Mouse (Mus musculus): ENCODE results near the gene Dtx3l. TPM values are rescaled to one million over a fixed set of nuclear protein-coding genes. Genes with fewer than 3 reads are reported as not detected.

The Dtx3l gene
- polyA plus RNA-seq, 1 experiment from 2014 or later: 48.3 TPM

DNA sequence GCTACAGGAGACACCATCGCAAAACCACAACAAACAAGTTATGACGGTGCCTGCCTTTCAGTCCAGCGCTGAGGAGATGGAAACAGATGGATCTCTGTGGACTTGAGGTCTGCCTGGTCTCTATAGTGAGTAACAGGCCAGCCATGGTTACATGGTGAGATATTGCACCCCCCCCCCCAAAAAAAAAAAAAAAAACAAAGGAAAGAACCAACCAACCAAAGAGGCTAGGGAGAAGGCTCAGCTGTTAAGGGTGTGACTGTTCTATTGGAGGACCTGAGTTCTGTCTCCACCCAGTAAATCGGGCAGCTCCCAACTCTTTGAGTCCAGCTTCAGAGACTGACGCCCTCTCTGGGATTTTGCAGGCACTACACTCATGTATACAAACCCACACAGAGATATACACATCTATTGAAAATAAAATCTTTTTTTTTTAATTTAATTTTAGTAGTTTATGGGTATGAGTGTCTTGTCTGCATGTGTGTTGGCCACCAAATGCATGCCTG is 13.7 kb upstream of the Dtx3l start:
- H3K27ac ChIP-seq: no peak overlapping the region
- peaks cover 88% of the 10 kb centered on the region for H3K79me2 ChIP-seq (ENCODE audit: inconsistent target)
- 86% methylated on average over 5 of the region's 5 CpGs for WGBS (ENCODE audit: missing documents)
- H3K4me3 ChIP-seq (ENCODE audit: inconsistent target): no peak overlapping the region
- H3K36me3 ChIP-seq (ENCODE audit: inconsistent target): peaks cover 90% of the 10 kb centered on the region

DNA sequence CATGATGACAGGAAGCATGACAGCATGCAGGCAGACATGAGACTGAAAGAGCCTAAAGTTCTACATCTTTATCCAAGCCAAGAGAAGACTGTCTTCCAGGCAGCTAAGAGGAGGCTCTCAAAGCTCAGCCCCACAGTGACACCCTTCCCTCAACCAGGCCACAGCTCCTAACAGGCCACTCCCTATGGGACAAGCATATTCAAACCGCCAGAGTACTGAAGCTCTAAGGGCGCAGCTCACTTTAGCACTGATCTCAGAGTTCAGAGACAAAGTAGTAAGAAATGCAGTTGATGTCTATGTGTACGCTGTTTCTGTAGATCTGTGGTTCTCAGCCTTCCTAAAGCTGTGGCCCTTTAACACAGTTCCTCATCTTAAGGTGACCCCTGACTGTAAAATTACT is 12.3 kb upstream of the Dtx3l start:
- Histone ChIP-seq H3K4me3 (ENCODE audit: inconsistent target) (no peak overlapping the region), H3K79me2 (ENCODE audit: inconsistent target) (peaks cover 100% of the 10 kb centered on the region), H3K27ac (no peak overlapping the region), H3K36me3 (ENCODE audit: inconsistent target) (peaks cover 93% of the 10 kb centered on the region)
- WGBS (ENCODE audit: missing documents): 95% methylated on average over 3 of the region's 3 CpGs

DNA sequence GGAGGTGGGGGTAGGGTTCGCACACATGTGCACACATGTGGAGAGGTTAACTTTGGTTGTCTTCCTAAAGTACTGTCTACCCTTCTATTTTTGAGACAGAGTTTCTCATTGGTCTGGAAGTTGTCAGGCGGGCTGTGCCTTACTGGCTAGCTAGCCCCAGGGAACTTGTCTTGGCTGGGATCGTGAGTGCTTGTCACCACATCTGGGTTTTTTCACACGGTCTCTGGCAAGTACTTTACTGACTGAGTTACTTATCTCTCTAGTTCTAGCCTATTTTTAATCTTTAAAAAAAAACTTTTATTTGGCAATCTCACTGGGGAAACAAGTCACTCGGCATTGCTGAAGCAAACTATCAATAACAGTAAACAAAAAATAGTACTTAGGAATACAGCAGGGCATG is 10.3 kb upstream of the Dtx3l start:
- Histone ChIP-seq H3K79me2 (ENCODE audit: inconsistent target) (peaks cover 100% of the 10 kb centered on the region), H3K36me3 (ENCODE audit: inconsistent target) (peaks cover 91% of the 10 kb centered on the region), H3K4me3 (ENCODE audit: inconsistent target) (no peak overlapping the region), H3K27ac (no peak overlapping the region)
- WGBS (ENCODE audit: missing documents): 96% methylated on average over 5 of the region's 5 CpGs

DNA sequence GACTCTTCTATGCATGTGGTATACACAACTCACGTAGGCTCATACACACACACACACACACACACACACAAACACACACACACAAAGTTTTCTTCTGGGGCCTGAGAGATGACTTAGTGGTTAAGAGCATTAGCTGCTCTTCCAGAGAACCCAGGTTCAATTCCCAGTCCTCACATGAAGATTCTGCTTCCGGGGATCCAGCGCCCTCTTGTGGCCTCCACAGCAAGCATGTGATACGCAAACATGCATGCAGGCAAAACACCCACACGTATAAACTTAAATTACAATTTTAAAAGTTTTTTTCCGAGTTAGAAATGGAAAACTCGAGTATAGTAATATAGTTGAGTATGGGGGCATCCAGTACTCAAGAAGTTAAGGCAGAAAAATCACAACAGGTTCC is 2.4 kb upstream of the Dtx3l start:
- Histone ChIP-seq H3K27ac (no peak overlapping the region), H3K79me2 (ENCODE audit: inconsistent target) (peaks cover 98% of the 10 kb centered on the region), H3K4me3 (ENCODE audit: inconsistent target) (no peak overlapping the region), H3K36me3 (ENCODE audit: inconsistent target) (peaks cover 54% of the 10 kb centered on the region)
- WGBS (ENCODE audit: missing documents): 85% methylated on average over 5 of the region's 7 CpGs

DNA sequence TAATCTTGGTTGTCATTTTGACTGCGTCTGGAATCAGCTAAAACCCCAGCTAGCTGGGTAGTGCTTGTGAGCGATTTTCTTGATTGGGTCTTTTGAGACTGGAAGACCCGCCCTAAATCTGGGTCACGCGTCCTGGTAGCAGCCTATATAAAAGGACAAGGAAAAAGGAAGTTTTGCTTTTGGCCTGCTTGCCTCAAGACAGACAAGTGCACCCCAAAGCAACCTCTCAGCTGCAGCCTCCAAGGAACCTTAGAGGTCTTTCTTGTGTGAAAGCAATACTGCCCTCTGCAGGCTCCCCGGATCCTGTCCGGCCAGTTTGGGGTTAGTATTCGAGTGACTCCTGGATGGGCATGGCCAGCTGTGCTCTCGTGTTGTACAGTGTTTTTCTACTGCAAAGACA is 739 bp upstream of the Dtx3l start:
- Histone ChIP-seq H3K4me3 (ENCODE audit: inconsistent target) (peak overlapping the region; percentile 98), H3K79me2 (ENCODE audit: inconsistent target) (peaks cover 98% of the 10 kb centered on the region), H3K27ac (peak overlapping the region; percentile 91), H3K36me3 (ENCODE audit: inconsistent target) (peaks cover 56% of the 10 kb centered on the region)
- 0% methylated on average over 9 of the region's 9 CpGs for WGBS (ENCODE audit: missing documents)

DNA sequence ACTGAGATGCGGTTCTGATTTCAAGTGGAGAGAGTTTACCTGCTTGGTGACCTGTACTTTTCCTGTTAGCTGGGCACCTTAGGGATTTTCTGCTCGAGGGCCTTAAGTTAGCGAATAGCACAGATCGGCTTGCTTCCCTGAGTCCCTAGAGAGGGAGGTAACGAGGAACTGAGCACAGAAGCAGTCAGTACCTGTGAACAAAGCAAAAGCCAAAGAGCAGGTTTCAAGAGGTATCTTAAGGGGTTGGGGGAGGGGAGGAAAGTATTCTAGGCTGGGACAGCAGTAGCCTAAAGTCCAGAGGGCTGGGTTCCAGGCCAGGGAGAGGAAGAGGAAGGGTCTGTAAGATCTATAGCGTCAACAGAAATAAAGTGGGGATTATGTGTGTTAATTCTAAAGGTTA is 310 bp upstream of the Dtx3l start:
- Histone ChIP-seq H3K4me3 (ENCODE audit: inconsistent target) (peak overlapping the region; percentile 98), H3K79me2 (ENCODE audit: inconsistent target) (peaks cover 98% of the 10 kb centered on the region), H3K36me3 (ENCODE audit: inconsistent target) (peaks cover 56% of the 10 kb centered on the region), H3K27ac (peak overlapping the region; percentile 91)
- WGBS (ENCODE audit: missing documents): 0% methylated on average over 6 of the region's 6 CpGs

DNA sequence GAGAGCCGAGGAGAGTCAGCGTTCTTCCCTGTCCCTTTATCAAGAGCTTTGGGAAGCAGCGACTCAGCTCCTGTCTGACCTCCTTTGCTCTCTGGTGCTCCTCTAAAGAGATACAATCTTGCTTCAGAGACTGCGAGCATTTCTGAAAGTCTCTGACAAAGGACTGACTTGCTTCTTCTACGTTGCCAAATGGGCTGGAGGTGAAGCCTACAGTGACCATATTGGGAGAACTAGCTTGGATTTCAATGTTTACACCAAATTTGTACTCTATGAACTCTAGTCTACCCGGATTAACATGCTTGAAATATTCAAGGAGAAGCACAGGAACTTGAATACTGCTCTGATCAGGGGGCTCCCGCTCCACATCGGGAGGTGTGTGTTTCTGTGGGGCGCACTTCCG is 5.8 kb downstream of the Dtx3l start:
- WGBS (ENCODE audit: missing documents): 96% methylated on average over 9 of the region's 10 CpGs
- Histone ChIP-seq H3K36me3 (ENCODE audit: inconsistent target) (peaks cover 80% of the 10 kb centered on the region), H3K79me2 (ENCODE audit: inconsistent target) (peaks cover 81% of the 10 kb centered on the region), H3K27ac (no peak overlapping the region), H3K4me3 (ENCODE audit: inconsistent target) (no peak overlapping the region)

DNA sequence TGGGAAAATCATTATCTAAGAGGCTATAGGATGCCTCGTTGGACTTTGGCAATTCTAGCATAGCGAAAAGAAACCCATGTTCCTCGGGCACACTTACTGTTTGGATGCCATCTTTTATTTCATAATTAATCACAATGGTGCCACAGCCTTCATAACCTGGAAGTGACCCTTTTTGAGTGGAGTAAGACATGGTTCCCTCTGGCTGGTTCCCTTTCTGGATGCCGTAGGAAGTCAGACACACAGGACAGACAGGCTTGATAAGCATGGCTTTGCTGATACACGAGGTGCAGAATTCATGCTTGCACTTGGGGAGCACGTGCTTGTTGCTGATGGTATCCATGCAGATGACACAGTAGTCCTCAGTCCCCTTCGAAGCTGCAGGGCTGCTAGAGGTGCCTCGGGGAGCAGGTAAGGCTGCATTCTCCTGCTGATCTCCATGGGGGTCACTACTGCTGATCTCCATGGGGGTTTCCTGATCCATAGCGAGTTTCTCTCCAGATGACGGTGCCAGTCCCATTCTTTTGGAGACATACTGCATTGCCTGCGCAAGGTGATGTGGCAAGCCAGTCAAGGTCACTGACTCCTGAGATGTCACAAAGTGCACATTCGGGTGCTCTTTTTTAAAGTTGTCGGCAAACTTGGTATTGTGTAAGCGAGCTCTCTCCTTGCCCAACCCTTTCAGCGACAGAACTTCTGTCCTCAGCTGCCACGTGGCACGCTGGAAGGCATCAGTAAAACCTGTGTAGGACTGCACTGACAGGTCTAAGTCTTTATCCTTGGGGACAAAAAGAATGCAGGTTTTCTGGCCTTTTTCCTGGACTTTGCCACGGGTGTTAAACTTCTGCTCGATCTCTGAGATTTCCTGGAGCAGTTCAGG is 6.5 kb downstream of the Dtx3l start:
- WGBS (ENCODE audit: missing documents): 73% methylated on average over 17 of the region's 19 CpGs
- peaks cover 88% of the 10 kb centered on the region for H3K36me3 ChIP-seq (ENCODE audit: inconsistent target)
- peaks cover 73% of the 10 kb centered on the region for H3K79me2 ChIP-seq (ENCODE audit: inconsistent target)
- H3K27ac ChIP-seq: no peak overlapping the region
- H3K4me3 ChIP-seq (ENCODE audit: inconsistent target): no peak overlapping the region

DNA sequence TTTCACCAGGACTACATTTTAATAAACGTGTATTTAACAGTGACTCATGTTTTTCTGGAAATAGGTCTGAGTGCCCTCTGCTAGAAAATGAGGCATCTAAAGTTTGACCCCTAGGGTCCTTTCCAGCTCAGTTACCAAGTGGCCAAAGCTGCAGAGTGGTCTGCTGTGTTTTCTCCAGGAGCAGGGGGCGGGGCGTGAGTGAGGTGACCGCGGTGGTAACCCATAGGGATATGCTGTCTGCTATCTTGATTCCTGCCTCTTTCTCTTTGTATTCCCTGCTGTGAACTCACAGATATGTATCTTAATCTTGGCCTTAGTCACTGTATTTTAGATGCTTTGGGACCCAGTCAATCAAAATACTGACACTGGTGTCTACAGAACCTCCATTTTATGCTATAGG is 14.6 kb downstream of the Dtx3l start:
- Histone ChIP-seq H3K4me3 (ENCODE audit: inconsistent target) (no peak overlapping the region), H3K27ac (no peak overlapping the region), H3K36me3 (ENCODE audit: inconsistent target) (peaks cover 36% of the 10 kb centered on the region), H3K79me2 (ENCODE audit: inconsistent target) (no peaks in the 10 kb centered on the region)
- 94% methylated on average over 5 of the region's 5 CpGs for WGBS (ENCODE audit: missing documents)

DNA sequence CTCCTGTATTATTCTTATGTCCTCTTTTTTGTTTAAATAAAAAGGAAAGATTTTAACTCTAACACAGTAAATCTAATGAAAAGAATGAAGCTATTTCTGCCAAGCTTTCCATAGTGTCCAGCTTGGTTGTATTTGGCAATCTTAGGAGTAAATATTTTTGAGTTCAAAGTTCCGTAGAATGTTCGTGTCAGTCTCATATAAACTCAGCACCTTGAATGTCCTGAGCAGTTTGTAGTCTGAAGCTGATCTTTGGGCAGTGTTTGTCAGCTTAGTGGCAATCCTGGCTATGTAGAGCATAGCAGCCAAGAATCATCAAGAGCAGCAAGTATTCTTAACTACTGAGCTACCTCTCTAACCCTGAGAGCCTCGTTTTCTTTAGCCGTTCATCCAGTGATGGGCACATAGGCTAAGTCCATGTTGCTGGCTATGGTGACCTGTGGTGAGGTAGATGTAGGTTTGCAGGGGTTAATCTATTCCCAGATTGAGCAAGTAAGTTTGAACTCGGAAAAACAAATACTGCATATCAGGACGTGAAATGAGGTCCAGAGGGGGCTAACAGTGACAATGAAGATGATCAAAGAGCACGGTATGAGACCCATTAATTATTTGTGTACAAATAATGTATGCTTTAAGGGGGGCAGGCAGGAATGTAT is 15.3 kb downstream of the Dtx3l start:
- no peak overlapping the region for H3K4me3 ChIP-seq (ENCODE audit: inconsistent target)
- no peaks in the 10 kb centered on the region for H3K79me2 ChIP-seq (ENCODE audit: inconsistent target)
- 96% methylated on average over 7 of the region's 7 CpGs for WGBS (ENCODE audit: missing documents)
- no peak overlapping the region for H3K27ac ChIP-seq
- peaks cover 29% of the 10 kb centered on the region for H3K36me3 ChIP-seq (ENCODE audit: inconsistent target)

DNA sequence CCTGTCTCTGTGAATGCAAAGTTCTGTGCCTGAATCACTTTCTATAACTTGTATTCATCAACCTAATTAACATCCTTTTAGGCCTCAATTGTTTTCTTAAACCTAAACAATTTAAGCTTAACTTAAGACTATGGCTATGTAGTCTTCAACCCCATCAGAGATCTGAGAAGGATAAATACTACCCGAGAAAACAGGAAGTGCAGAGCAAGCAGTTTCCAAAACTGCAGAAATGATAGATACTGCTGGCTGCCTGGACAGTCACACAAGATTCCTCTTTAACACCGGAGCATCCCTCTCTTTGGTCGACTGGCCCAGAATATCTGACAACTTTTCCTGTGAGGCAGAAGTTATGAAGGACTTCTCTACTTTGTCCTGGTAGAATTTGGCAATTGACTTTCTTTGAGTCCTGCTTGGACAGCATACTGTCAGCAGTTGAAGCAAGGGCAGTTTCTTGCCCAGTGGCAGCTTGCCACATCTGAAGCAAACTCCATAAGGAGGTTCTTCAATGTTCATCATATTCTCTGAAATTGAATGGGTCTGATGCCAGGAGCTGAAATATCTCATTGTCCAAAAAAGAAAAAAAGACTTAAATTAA is 16.6 kb downstream of the Dtx3l start:
- no peak overlapping the region for H3K27ac ChIP-seq
- H3K36me3 ChIP-seq (ENCODE audit: inconsistent target): peaks cover 16% of the 10 kb centered on the region; the same call in 1 of the 2 replicates
- no peaks in the 10 kb centered on the region for H3K79me2 ChIP-seq (ENCODE audit: inconsistent target)
- no peak overlapping the region for H3K4me3 ChIP-seq (ENCODE audit: inconsistent target)
- WGBS (ENCODE audit: missing documents): 55% methylated on average over 3 of the region's 3 CpGs

DNA sequence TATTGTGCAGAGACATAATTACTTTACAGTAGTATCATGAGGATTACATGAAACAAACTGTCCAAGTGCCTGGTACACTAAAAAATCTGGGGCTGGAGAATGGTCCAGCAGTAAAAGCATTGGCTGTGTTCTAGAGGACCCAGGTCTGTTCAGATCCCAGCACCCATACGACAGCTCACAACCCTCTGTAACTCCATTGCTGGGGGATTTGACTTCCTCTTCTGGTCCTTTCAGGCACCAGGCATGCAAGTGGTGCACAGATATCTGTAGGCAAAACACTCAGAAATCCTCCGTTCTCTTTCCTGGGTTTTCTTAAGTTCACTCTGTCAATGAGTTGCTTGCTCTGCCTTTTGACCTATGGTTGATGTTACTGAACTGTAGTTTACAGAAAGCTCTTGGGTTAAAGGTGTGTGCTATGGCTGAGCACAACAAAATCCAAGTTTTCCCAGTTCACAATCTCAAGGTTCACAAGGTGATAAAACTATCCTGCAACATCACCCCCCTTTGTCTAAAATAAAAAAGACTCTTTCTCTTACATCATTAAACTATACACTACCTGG is 17.2 kb downstream of the Dtx3l start:
- no peak overlapping the region for H3K27ac ChIP-seq
- H3K79me2 ChIP-seq (ENCODE audit: inconsistent target): no peaks in the 10 kb centered on the region
- 66% methylated on average over 2 of the region's 2 CpGs for WGBS (ENCODE audit: missing documents)
- H3K4me3 ChIP-seq (ENCODE audit: inconsistent target): no peak overlapping the region
- peaks cover 10% of the 10 kb centered on the region; the same call in 1 of the 2 replicates for H3K36me3 ChIP-seq (ENCODE audit: inconsistent target)

DNA sequence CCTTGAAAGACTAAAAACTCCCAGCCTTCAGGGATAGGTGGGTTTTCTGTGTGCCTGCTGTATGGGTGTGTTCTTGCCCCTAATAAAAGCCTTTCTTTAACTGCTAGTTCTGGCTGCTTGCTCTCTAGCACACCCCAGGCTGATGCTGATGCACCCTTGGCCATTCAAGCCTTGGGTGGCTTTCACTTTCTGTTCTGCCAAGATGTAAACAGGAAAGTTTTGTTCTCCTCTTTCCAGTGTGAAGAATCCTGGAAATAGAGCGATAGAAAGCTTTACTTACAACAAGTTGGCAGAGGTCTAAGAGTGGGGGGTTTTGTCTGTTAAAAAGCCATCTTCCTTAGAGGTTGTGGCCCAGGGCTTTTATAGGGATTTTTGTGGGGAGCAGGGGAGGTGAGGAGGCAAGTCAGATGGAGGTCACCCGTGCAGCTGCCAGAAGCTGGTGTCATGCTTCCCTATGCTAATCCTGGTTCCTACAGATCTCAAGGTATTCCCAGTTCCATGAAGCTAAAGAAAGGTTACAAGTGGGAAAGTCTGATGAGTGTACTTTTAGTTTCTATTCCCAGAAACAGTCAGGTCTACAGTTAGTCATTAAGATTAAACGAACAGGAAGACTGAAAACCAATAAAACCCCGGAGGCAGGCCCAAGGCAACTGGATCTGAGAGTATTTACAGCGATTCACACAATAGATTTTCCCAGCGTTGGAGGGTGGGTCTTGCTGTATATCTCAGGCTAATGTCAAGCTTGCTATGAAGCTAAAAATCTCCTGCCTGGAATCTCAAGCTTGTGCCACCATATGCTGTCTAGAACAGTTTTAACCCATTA is 20.0 kb downstream of the Dtx3l start:
- 0% methylated on average over 6 of the region's 6 CpGs for WGBS (ENCODE audit: missing documents)
- no peaks in the 10 kb centered on the region for H3K36me3 ChIP-seq (ENCODE audit: inconsistent target)
- H3K4me3 ChIP-seq (ENCODE audit: inconsistent target): peak overlapping the region; percentile 8; the same call in 1 of the 2 replicates
- no peaks in the 10 kb centered on the region for H3K79me2 ChIP-seq (ENCODE audit: inconsistent target)
- H3K27ac ChIP-seq: peak overlapping the region; percentile 77

DNA sequence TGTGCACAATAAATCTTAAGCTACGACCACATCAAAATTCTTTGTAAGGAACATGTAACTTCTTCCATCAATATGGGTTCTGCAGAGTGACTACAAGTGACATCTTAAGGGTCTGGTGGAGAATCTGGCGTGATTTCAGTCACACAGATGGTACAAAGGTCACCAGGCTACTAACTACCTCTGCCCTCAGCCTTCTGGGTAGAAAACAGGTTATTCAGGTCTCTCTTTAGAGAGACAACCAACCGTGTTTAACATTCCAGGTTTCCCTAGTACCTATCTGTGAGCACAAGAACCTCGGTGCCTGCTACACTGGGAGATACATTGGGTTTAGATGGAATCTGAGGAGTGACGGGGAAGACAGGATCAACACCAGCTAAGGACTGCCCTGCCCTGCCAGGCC is 24.6 kb downstream of the Dtx3l start:
- Histone ChIP-seq H3K27ac (no peak overlapping the region), H3K4me3 (ENCODE audit: inconsistent target) (no peak overlapping the region), H3K36me3 (ENCODE audit: inconsistent target) (no peaks in the 10 kb centered on the region), H3K79me2 (ENCODE audit: inconsistent target) (no peaks in the 10 kb centered on the region)
- WGBS (ENCODE audit: missing documents): 89% methylated on average over 5 of the region's 5 CpGs
